27 mouse cellular contexts compared by ENCODE assay signal in genomic region chr17:26793068-26793765, GRCm38 (mm10). TPM values are rescaled to one million over a fixed set of nuclear protein-coding genes. Genes with fewer than 3 reads are reported as not detected.
A peak's percentile ranks its signal among the peaks of the same experiment; 100 is the strongest.
DNase-seq lines count a peak whose midpoint lies in the region; ATAC-seq and TF ChIP-seq lines count a peak whose summit lies in the region.
"Had no signal": no experiment of that assay in that cellular context is flagged by ENCODE, and none has a peak within 500 bp of the region (broad histone marks: within the 10 kb centered on the region; RNA-seq: fewer than 3 reads in every experiment).

No protein-coding gene starts in this region.

- TF ChIP-seq EP300 in CH12.LX (IDR thresholded peaks at IDR 0.05; ENCODE audit: low read length), result no peak

- H3K9ac ChIP-seq in limb, embryonic 15.5 days, result no peak overlapping the region
- no peak overlapping the region for H3K9ac ChIP-seq in CH12.LX (ENCODE audit: insufficient read depth, low read depth)
- H3K9ac ChIP-seq: embryonic facial prominence, embryonic 13.5 days; heart, embryonic 15.5 days; limb, embryonic 12.5 days; liver, embryonic 14.5 days; neural tube, embryonic 13.5 days had no signal

- no peak for DNase-seq in limb, embryonic 10.5 days (ENCODE audit: low spot score)
- peak; percentile 12 for DNase-seq in 416B (ENCODE audit: low read depth)
- DNase-seq in CH12.LX (ENCODE audit: extremely low read depth), result no peak
- peak; percentile 51 for DNase-seq in large intestine, adult 2 months (ENCODE audit: low read depth, low spot score)
- DNase-seq in right cerebral cortex, postnatal 25 days, result no peak
- DNase-seq in retina, postnatal 1 day, result no peak
- DNase-seq: cerebellum, adult 9-10 months; kidney, adult 18-20 months; kidney, postnatal 14 days; midbrain, embryonic 14.5 days; thymus, postnatal 36 days had no signal

- no peak overlapping the region for H3K4me2 ChIP-seq in limb, embryonic 15.5 days
- no peak overlapping the region for H3K4me2 ChIP-seq in CH12.LX (ENCODE audit: insufficient read depth, low read depth, poor library complexity, severe bottlenecking)
- H3K4me2 ChIP-seq: embryonic facial prominence, embryonic 13.5 days; heart, embryonic 15.5 days; limb, embryonic 12.5 days; neural tube, embryonic 13.5 days had no signal

- in situ Hi-C loops in CH12.LX (cut with MboI; ENCODE audit: low pct_ligation_motif_present, low pct_unique_long_range_greater_than_20kb, low sequenced_read_pairs), result no loop called here

- H3K36me3 ChIP-seq in limb, embryonic 15.5 days, result peaks cover 52% of the 10 kb centered on the region
- peaks cover 55% of the 10 kb centered on the region for H3K36me3 ChIP-seq in limb, embryonic 10.5 days
- H3K36me3 ChIP-seq in CH12.LX (replicated peaks in 1 of 2; ENCODE audit: control insufficient read depth in 1 of 2, insufficient read depth in 1 of 2, low read length in 1 of 2), result peaks cover 22 to 31% of the 10 kb centered on the region in 2 experiments

- no peak overlapping the region for H3K4me3 ChIP-seq in limb, embryonic 15.5 days
- H3K4me3 ChIP-seq in limb, embryonic 10.5 days, result no peak overlapping the region
- H3K4me3 ChIP-seq in CH12.LX (replicated peaks in 1 of 3; ENCODE audit: low read depth in 2 of 3, low read length in 2 of 3, poor library complexity in 1 of 3), result no peak overlapping the region
- H3K4me3 ChIP-seq: embryonic facial prominence, embryonic 13.5 days; heart, embryonic 15.5 days; left cerebral cortex, adult 2 months; limb, embryonic 12.5 days; megakaryocyte, embryonic 14.5 days; neural tube, embryonic 13.5 days had no signal

- TF ChIP-seq CTCF in CH12.LX (conservative IDR thresholded peaks at IDR 0.05 in 1 of 2, IDR thresholded peaks at IDR 0.05 in 1 of 2; ENCODE audit: low read depth in 2 of 2, low read length in 2 of 2), result no peak

- WGBS in limb, embryonic 15.5 days, result 85% methylated on average over 5 of the region's 5 CpGs
- WGBS in limb, embryonic 10.5 days, result 85% methylated on average over 5 of the region's 5 CpGs
- 69% methylated on average over 5 of the region's 5 CpGs for WGBS in large intestine, adult 2 months

- no peak for TF ChIP-seq RAD21 in CH12.LX (IDR thresholded peaks at IDR 0.05; ENCODE audit: low read depth, low read length)

- dilution Hi-C loops in CH12.LX (cut with MboI; ENCODE audit: extremely low pct_ligation_motif_present, extremely low pct_unique_long_range_greater_than_20kb, low sequenced_read_pairs), result no loop called here

- no peaks in the 10 kb centered on the region for H3K9me3 ChIP-seq in limb, embryonic 15.5 days
- no peaks in the 10 kb centered on the region for H3K9me3 ChIP-seq in limb, embryonic 10.5 days (replicated peaks)
- no peaks in the 10 kb centered on the region for H3K9me3 ChIP-seq in CH12.LX (replicated peaks; ENCODE audit: low read length)
- H3K9me3 ChIP-seq: embryonic facial prominence, embryonic 13.5 days; heart, embryonic 15.5 days; limb, embryonic 12.5 days; neural tube, embryonic 13.5 days had no signal

- ATAC-seq in limb, embryonic 15.5 days (ENCODE audit: insufficient number of reproducible peaks, low FRiP score, low TSS enrichment, low read depth), result peak; percentile 44; the same call in 1 of the 2 replicates
- ATAC-seq: forebrain, embryonic 16.5 days; hindbrain, embryonic 16.5 days had no signal

- no peaks in the 10 kb centered on the region for H3K4me1 ChIP-seq in limb, embryonic 15.5 days
- no peaks in the 10 kb centered on the region for H3K4me1 ChIP-seq in limb, embryonic 10.5 days
- peaks cover 47 to 77% of the 10 kb centered on the region in 2 experiments for H3K4me1 ChIP-seq in CH12.LX (ENCODE audit: control insufficient read depth in 1 of 2, insufficient read depth in 2 of 2)
- H3K4me1 ChIP-seq: embryonic facial prominence, embryonic 13.5 days; limb, embryonic 12.5 days; neural tube, embryonic 13.5 days had no signal

- H3K79me2 ChIP-seq in CH12.LX (replicated peaks; ENCODE audit: control insufficient read depth, extremely low read depth, insufficient read depth, poor library complexity, severe bottlenecking), result no peaks in the 10 kb centered on the region

- no peak for TF ChIP-seq POLR2A in CH12.LX (IDR thresholded peaks at IDR 0.05; ENCODE audit: low read depth, low read length)

- H3K27me3 ChIP-seq in limb, embryonic 15.5 days, result no peaks in the 10 kb centered on the region
- no peaks in the 10 kb centered on the region for H3K27me3 ChIP-seq in limb, embryonic 10.5 days (ENCODE audit: low read depth, poor library complexity, severe bottlenecking)
- no peaks in the 10 kb centered on the region for H3K27me3 ChIP-seq in CH12.LX (replicated peaks)
- H3K27me3 ChIP-seq: embryonic facial prominence, embryonic 13.5 days; heart, embryonic 15.5 days; limb, embryonic 12.5 days; neural tube, embryonic 13.5 days had no signal

- no peak overlapping the region for H3K27ac ChIP-seq in limb, embryonic 15.5 days
- no peak overlapping the region for H3K27ac ChIP-seq in limb, embryonic 10.5 days
- 0 out of 2 replicates have a peak overlapping the region, but pooled peaks have one; percentile 9 for H3K27ac ChIP-seq in CH12.LX (ENCODE audit: insufficient read depth, low read depth)
- H3K27ac ChIP-seq: embryonic facial prominence, embryonic 13.5 days; heart, embryonic 15.5 days; left cerebral cortex, adult 2 months; limb, embryonic 12.5 days; liver, embryonic 14.5 days; neural tube, embryonic 13.5 days had no signal

TF ChIP-seq in CH12.LX, 34 proteins besides CTCF, POLR2A, EP300 and RAD21:
- TF ChIP-seq RCOR1 (conservative IDR thresholded peaks at IDR 0.05; ENCODE audit: low read depth, low read length) (no peak), BHLHE40 (IDR thresholded peaks at IDR 0.05; ENCODE audit: low read depth, low read length) (no peak), ELF1 (IDR thresholded peaks at IDR 0.05; ENCODE audit: low read depth, low read length) (0 out of 2 replicates have a peak, but pooled peaks have one; percentile 21)

RNA-seq across cellular contexts. Expression of gene Bnip1, which starts 12.4 kb away (rescaled TPM):
- 47.3 and 50.7 TPM in 2 replicates for polyA plus RNA-seq in limb, embryonic 15.5 days (2015; fragmentation: Nextera tagmentation; extraction: Ambion mirVana)
- polyA plus RNA-seq in limb, embryonic 10.5 days (2016; fragmentation: Nextera tagmentation; extraction: Ambion mirVana), result 46.0 and 46.9 TPM in 2 replicates
- total RNA-seq in CH12.LX (2012; rRNA removed), result 47.1 and 54.6 TPM in 2 replicates
- 59.6 and 63.9 TPM in 2 replicates for total RNA-seq in CH12.LX (2014; rRNA removed)
- 44.1 and 50.9 TPM in 2 replicates for polyA plus RNA-seq in CH12.LX (2012; ENCODE audit: insufficient read length, low read depth)
- 23.6 and 25.8 TPM in 2 replicates for polyA plus RNA-seq in large intestine, adult 2 months (2012; rRNA removed)

RNA-seq across cellular contexts. Expression of gene Nkx2-5, which starts 51.6 kb away (rescaled TPM):
- not detected in 2 replicates for polyA plus RNA-seq in limb, embryonic 15.5 days (2015; fragmentation: Nextera tagmentation; extraction: Ambion mirVana)
- 0.10 and 0.14 TPM in 2 replicates for polyA plus RNA-seq in limb, embryonic 10.5 days (2016; fragmentation: Nextera tagmentation; extraction: Ambion mirVana)
- total RNA-seq in CH12.LX (2012; rRNA removed) (not detected in 2 replicates), CH12.LX (2014; rRNA removed) (not detected in 2 replicates)
- not detected in 2 replicates for polyA plus RNA-seq in CH12.LX (2012; ENCODE audit: insufficient read length, low read depth)
- not detected in 2 replicates for polyA plus RNA-seq in large intestine, adult 2 months (2012; rRNA removed)
- total RNA-seq: adrenal gland, adult 18-20 months; adrenal gland, postnatal 4 days; gastrocnemius, postnatal 4 days; hematopoietic stem cell, adult 5-6 weeks; layer of hippocampus, adult 8-10 months; left cerebral cortex, adult 2 months had no signal
- polyA plus RNA-seq: cortical plate, adult 2 months; forebrain, embryonic 16.5 days; hindbrain, embryonic 16.5 days; limb, embryonic 12.5 days; liver, embryonic 14.5 days; midbrain, embryonic 14.5 days had no signal

Comparison
In these comparisons a context has a peak if more than half of its experiments do, and no peak if none do; other contexts are left out.
1. DNase-seq: peak in 416B (single experiment) and large intestine, adult 2 months (single experiment); none in limb, embryonic 10.5 days (single experiment), CH12.LX (single experiment), right cerebral cortex, postnatal 25 days (single experiment) and retina, postnatal 1 day (single experiment).